Mouse (Mus musculus) heart, adult 9 months (tissue): Measurements from ENCODE around the gene Grem2.

ENCODE experiments used
- DNase-seq, 2 experiments: peaks; one replicate each; pipeline ENCODE4 v3.0.0; 2022; ENCODE audit warnings: low spot score in 2 of 2

Grem2 gene

DNA sequence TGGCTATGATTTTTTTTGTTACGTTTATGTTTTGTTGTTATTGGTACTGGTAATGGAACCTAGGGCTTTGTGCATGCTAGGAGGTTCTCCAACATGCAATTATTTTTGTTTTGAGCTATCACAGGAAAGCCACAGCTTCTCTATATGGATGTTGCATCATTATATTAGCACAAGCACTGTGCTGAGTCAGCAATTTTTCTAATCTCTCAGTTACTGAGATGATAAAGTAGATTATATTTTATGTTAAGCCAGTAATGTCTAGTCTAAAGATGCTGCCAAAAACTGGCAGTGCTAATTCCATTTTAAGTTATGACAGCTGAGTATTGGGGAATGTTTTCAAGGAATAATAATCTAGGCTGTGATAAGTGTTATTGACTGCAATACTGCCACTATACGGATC lies 133.0 kb downstream of the Grem2 start:
- no peak for DNase-seq
